Mouse (Mus musculus) forebrain, embryonic 11.5 days (tissue): ENCODE results near the gene Tmigd3. TPM values are rescaled to one million over a fixed set of nuclear protein-coding genes. Genes with fewer than 3 reads are reported as not detected.

ENCODE experiments used
- ATAC-seq: fragments of 200-750 bp; cut with Nextera tagmentation; replicated peaks from 2 replicates; pipeline ENCODE4 v1.8.0; 2017; ENCODE audit warnings: moderate TSS enrichment; ENCODE audit not compliant: low FRiP score
- DNase-seq: peaks from one replicate; pipeline ENCODE4 v3.0.0-alpha.2; 2017; ENCODE audit warnings: low spot score
- H3K27ac ChIP-seq: fragments of 300-500 bp; sonication (generic); 2 replicates; pipeline ENCODE4 v1.5.1; 2014; ENCODE audit warnings: low read depth, low read length
- H3K27me3 ChIP-seq: fragments of 300-500 bp; sonication (generic); 2 replicates; pipeline ENCODE4 v1.6.1; 2014; ENCODE audit warnings: mild to moderate bottlenecking, low read length, mixed read lengths; ENCODE audit not compliant: control insufficient read depth, insufficient read depth
- H3K36me3 ChIP-seq: fragments of 300-500 bp; sonication (generic); 2 replicates; pipeline ENCODE4 v1.6.1; 2014; ENCODE audit warnings: mild to moderate bottlenecking, low read length, moderate library complexity, mixed read lengths; ENCODE audit not compliant: control insufficient read depth, insufficient read depth
- H3K4me1 ChIP-seq: fragments of 300-500 bp; sonication (generic); replicated peaks from 2 replicates; pipeline ENCODE4 v1.6.1; 2014; ENCODE audit warnings: low read length, mixed read lengths; ENCODE audit not compliant: control insufficient read depth, insufficient read depth
- H3K4me2 ChIP-seq: fragments of 300-500 bp; sonication (generic); 2 replicates; pipeline ENCODE4 v1.6.1; 2014; ENCODE audit warnings: low read depth, mild to moderate bottlenecking, low read length, moderate library complexity, mixed read lengths; ENCODE audit not compliant: severe bottlenecking
- H3K4me3 ChIP-seq: fragments of 300-500 bp; sonication (generic); 2 replicates; pipeline ENCODE4 v1.5.1; 2014; ENCODE audit warnings: low read depth, low read length
- H3K9ac ChIP-seq: fragments of 300-500 bp; sonication (generic); 2 replicates; pipeline ENCODE4 v1.6.1; 2014; ENCODE audit warnings: low read length
- H3K9me3 ChIP-seq: fragments of 300-500 bp; sonication (generic); 2 replicates; pipeline ENCODE4 v1.6.1; 2016; ENCODE audit warnings: low read length, mixed read lengths; ENCODE audit not compliant: control insufficient read depth
- WGBS: fragments of 180-500 bp; shearing (Covaris S2); extraction: QIAGEN DNeasy Blood & Tissue Kit; methylation state at CpG from one replicate; pipeline ENCODE4 v1.1.7; 2014; 5-methylcytosine and 5-hydroxymethylcytosine counted together
- polyA plus RNA-seq: library from polyadenylated mRNA; unstranded; fragments of >200 nt; fragmentation: Nextera tagmentation; extraction: Ambion mirVana; gene quantifications from 2 replicates; pipeline ENCODE4 v1.2.1, GENCODE M21; 2014

Tmigd3 gene
- polyA plus RNA-seq = 0.21 TPM in 1 of 2 replicates, not detected in the other

GRCm38 (mm10) chr3:105870558-105870957, at the start of gene Tmigd3, which contains the start of gene Adora3:
Gene Tmigd3, plus strand, starts transcription at chr3:105870903.
Gene Adora3, plus strand, starts transcription at chr3:105870858.
- Histone ChIP-seq H3K27ac (no peak within 1 kb of the TSS), H3K4me1 (no peaks in the 10 kb centered on the region), H3K9ac (no peak within 1 kb of the TSS), H3K27me3 (no peaks in the 10 kb centered on the region), H3K36me3 (no peaks in the 10 kb centered on the region), H3K9me3 (no peaks in the 10 kb centered on the region), H3K4me2 (no peak within 1 kb of the TSS), H3K4me3 (no peak within 1 kb of the TSS)
- WGBS = 81% methylated on average over 3 of the region's 3 CpGs
- ATAC-seq = no peak
- no peak for DNase-seq

DNA sequence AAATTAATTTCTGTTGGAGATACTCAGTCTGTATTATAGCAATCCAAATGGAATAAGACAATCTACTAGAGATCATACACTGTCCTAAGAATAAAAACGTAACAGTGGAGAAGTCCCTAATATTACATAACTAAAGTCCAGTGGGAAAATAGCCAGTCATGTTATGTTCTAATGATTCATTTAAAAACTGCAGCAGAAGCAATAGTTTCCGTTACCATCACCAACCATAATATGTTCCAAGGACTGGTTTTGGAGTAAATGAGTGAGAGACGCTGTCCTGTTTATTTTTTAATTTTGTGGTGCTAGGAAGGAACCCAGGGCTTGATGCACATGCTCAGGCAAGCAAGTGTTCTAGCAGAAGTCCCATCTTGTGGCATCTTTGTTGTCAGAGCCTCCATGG, 49.2 kb upstream of the Tmigd3 start:
- H3K27me3 ChIP-seq = no peaks in the 10 kb centered on the region
- DNase-seq = no peak
- H3K4me1 ChIP-seq = no peaks in the 10 kb centered on the region
- ATAC-seq = no peak
- WGBS = 92% methylated on average over 3 of the region's 3 CpGs
- H3K9me3 ChIP-seq = no peaks in the 10 kb centered on the region
- H3K36me3 ChIP-seq = no peaks in the 10 kb centered on the region
- no peak overlapping the region for H3K27ac ChIP-seq
- H3K9ac ChIP-seq = no peak overlapping the region
- no peak overlapping the region for H3K4me3 ChIP-seq
- no peak overlapping the region for H3K4me2 ChIP-seq

- DNase-seq (no peak), ATAC-seq (no peak)
- Histone ChIP-seq H3K9me3 (no peaks in the 10 kb centered on the region), H3K4me3 (no peak overlapping the region), H3K4me2 (no peak overlapping the region), H3K4me1 (no peaks in the 10 kb centered on the region), H3K36me3 (no peaks in the 10 kb centered on the region), H3K27me3 (no peaks in the 10 kb centered on the region), H3K9ac (no peak overlapping the region), H3K27ac (no peak overlapping the region)
Measured at GRCm38 (mm10) chr3:105823609-105824008, 47.1 kb upstream of the Tmigd3 start.

GRCm38 (mm10) chr3:105824103-105824502, 46.6 kb upstream of the Tmigd3 start:
- 61% methylated on average over 5 of the region's 5 CpGs for WGBS
- Histone ChIP-seq H3K4me3 (no peak overlapping the region), H3K27me3 (no peaks in the 10 kb centered on the region), H3K27ac (no peak overlapping the region), H3K4me1 (no peaks in the 10 kb centered on the region), H3K36me3 (no peaks in the 10 kb centered on the region), H3K4me2 (no peak overlapping the region), H3K9ac (no peak overlapping the region), H3K9me3 (no peaks in the 10 kb centered on the region)
- no peak for DNase-seq
- ATAC-seq = no peak

- WGBS = 58% methylated on average over 2 of the region's 2 CpGs
- H3K27me3 ChIP-seq = no peaks in the 10 kb centered on the region
- H3K9me3 ChIP-seq = no peaks in the 10 kb centered on the region
- no peak overlapping the region for H3K9ac ChIP-seq
- H3K27ac ChIP-seq = no peak overlapping the region
- no peak overlapping the region for H3K4me3 ChIP-seq
- no peaks in the 10 kb centered on the region for H3K36me3 ChIP-seq
- no peaks in the 10 kb centered on the region for H3K4me1 ChIP-seq
- no peak overlapping the region for H3K4me2 ChIP-seq
- ATAC-seq = no peak
- no peak for DNase-seq
Measured at GRCm38 (mm10) chr3:105824704-105825103, 46.0 kb upstream of the Tmigd3 start.

GRCm38 (mm10) chr3:105825501-105826161, 45.1 kb upstream of the Tmigd3 start:
- H3K36me3 ChIP-seq = no peaks in the 10 kb centered on the region
- no peaks in the 10 kb centered on the region for H3K27me3 ChIP-seq
- no peak overlapping the region for H3K9ac ChIP-seq
- H3K4me2 ChIP-seq = no peak overlapping the region
- H3K4me1 ChIP-seq = no peaks in the 10 kb centered on the region
- no peaks in the 10 kb centered on the region for H3K9me3 ChIP-seq
- WGBS = 68% methylated on average over 7 of the region's 7 CpGs
- H3K4me3 ChIP-seq = no peak overlapping the region
- ATAC-seq (no peak), DNase-seq (no peak)
- no peak overlapping the region for H3K27ac ChIP-seq

DNA sequence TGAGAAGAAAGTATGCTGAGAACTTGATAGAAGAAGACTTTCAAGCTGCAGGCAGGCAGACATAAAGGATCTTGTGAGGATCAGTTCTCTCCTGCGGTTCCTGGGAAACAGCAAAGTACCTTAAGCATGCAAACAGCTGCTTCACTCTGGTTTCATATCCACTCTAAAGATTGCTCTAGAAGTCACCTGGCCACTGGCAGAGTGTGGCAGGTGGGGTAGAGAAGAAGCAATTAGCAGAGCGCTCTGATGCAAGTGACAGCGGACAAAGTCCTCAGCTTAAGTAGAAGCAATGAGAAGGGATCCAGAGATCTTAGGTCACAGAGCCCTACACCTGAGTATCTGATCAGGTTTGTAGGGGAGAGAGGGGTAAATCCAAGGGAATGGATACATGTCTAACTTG, 39.1 kb upstream of the Tmigd3 start:
- Histone ChIP-seq H3K4me2 (no peak overlapping the region), H3K9me3 (no peaks in the 10 kb centered on the region), H3K4me1 (no peaks in the 10 kb centered on the region), H3K27ac (no peak overlapping the region), H3K4me3 (no peak overlapping the region), H3K9ac (no peak overlapping the region), H3K36me3 (no peaks in the 10 kb centered on the region), H3K27me3 (no peaks in the 10 kb centered on the region)
- DNase-seq (no peak), ATAC-seq (no peak)
- WGBS = 99% methylated on average over 3 of the region's 3 CpGs

- DNase-seq = no peak
Measured at GRCm38 (mm10) chr3:105835875-105836274, 34.8 kb upstream of the Tmigd3 start.

GRCm38 (mm10) chr3:105836883-105837282, 33.8 kb upstream of the Tmigd3 start:
- no peaks in the 10 kb centered on the region for H3K4me1 ChIP-seq
- 88% methylated on average over 3 of the region's 3 CpGs for WGBS
- no peak overlapping the region for H3K27ac ChIP-seq
- H3K4me2 ChIP-seq = no peak overlapping the region
- ATAC-seq = no peak
- no peak overlapping the region for H3K9ac ChIP-seq
- no peaks in the 10 kb centered on the region for H3K36me3 ChIP-seq
- no peak overlapping the region for H3K4me3 ChIP-seq
- H3K27me3 ChIP-seq = no peaks in the 10 kb centered on the region
- H3K9me3 ChIP-seq = no peaks in the 10 kb centered on the region
- no peak for DNase-seq

More at GRCm38 (mm10) chr3:105835875-105836274, 34.8 kb upstream of the Tmigd3 start:
- H3K9me3 ChIP-seq = no peaks in the 10 kb centered on the region
- H3K9ac ChIP-seq = no peak overlapping the region
- 72% methylated on average over 3 of the region's 3 CpGs for WGBS
- H3K36me3 ChIP-seq = no peaks in the 10 kb centered on the region
- no peak overlapping the region for H3K4me3 ChIP-seq
- no peak overlapping the region for H3K27ac ChIP-seq
- H3K4me2 ChIP-seq = no peak overlapping the region
- H3K27me3 ChIP-seq = no peaks in the 10 kb centered on the region
- no peaks in the 10 kb centered on the region for H3K4me1 ChIP-seq
- ATAC-seq = no peak
